Mouse (Mus musculus) heart, embryonic 13.5 days (tissue): ENCODE measurements around the gene Ankrd6. TPM values are rescaled to one million over a fixed set of nuclear protein-coding genes. Genes with fewer than 3 reads are reported as not detected.

Source experiments
- ATAC-seq: fragments of 200-750 bp; cut with Nextera tagmentation; 2 replicates; pipeline ENCODE4 v1.8.0; 2017; ENCODE audit warnings: moderate TSS enrichment; ENCODE audit not compliant: insufficient number of reproducible peaks, low FRiP score, low TSS enrichment; ENCODE audit errors: extremely low read depth
- H3K27ac ChIP-seq: fragments of 300-500 bp; sonication (generic); replicated peaks from 2 replicates; pipeline ENCODE4 v1.5.1; 2015; ENCODE audit warnings: moderate library complexity, mild to moderate bottlenecking, inconsistent platforms
- H3K27me3 ChIP-seq: fragments of 300-500 bp; sonication (generic); replicated peaks from 2 replicates; pipeline ENCODE4 v1.6.1; 2015; ENCODE audit warnings: mild to moderate bottlenecking, inconsistent platforms
- H3K36me3 ChIP-seq: fragments of 300-500 bp; sonication (generic); 2 replicates; pipeline ENCODE4 v1.6.1; 2015; ENCODE audit warnings: mild to moderate bottlenecking, inconsistent platforms
- H3K4me1 ChIP-seq: fragments of 300-500 bp; sonication (generic); 2 replicates; pipeline ENCODE4 v1.6.1; 2015; ENCODE audit warnings: inconsistent platforms
- H3K4me2 ChIP-seq: fragments of 300-500 bp; sonication (generic); 2 replicates; pipeline ENCODE4 v1.6.1; 2015; ENCODE audit warnings: inconsistent platforms, mild to moderate bottlenecking, moderate library complexity
- H3K4me3 ChIP-seq: fragments of 300-500 bp; sonication (generic); 2 replicates; pipeline ENCODE4 v1.5.1; 2015; ENCODE audit warnings: moderate library complexity, mild to moderate bottlenecking, inconsistent platforms
- H3K9ac ChIP-seq: fragments of 300-500 bp; sonication (generic); 2 replicates; pipeline ENCODE4 v1.6.1; 2015; ENCODE audit warnings: inconsistent platforms, mild to moderate bottlenecking, moderate library complexity
- H3K9me3 ChIP-seq: fragments of 300-500 bp; sonication (generic); 2 replicates; pipeline ENCODE4 v1.6.1; 2016; ENCODE audit warnings: inconsistent platforms
- WGBS: fragments of 180-500 bp; shearing (Covaris S2); methylation state at CpG from one replicate; pipeline ENCODE4 v1.1.7; 2015; ENCODE audit warnings: mixed read lengths; 5-methylcytosine and 5-hydroxymethylcytosine counted together
- polyA plus RNA-seq: library from polyadenylated mRNA; unstranded; fragments of >200 nt; fragmentation: Nextera tagmentation; extraction: Ambion mirVana; gene quantifications from 2 replicates; pipeline ENCODE4 v1.2.1, GENCODE M21; 2015

The Ankrd6 gene
- polyA plus RNA-seq, 1 experiment from 2014 or later = 4.2 TPM

DNA sequence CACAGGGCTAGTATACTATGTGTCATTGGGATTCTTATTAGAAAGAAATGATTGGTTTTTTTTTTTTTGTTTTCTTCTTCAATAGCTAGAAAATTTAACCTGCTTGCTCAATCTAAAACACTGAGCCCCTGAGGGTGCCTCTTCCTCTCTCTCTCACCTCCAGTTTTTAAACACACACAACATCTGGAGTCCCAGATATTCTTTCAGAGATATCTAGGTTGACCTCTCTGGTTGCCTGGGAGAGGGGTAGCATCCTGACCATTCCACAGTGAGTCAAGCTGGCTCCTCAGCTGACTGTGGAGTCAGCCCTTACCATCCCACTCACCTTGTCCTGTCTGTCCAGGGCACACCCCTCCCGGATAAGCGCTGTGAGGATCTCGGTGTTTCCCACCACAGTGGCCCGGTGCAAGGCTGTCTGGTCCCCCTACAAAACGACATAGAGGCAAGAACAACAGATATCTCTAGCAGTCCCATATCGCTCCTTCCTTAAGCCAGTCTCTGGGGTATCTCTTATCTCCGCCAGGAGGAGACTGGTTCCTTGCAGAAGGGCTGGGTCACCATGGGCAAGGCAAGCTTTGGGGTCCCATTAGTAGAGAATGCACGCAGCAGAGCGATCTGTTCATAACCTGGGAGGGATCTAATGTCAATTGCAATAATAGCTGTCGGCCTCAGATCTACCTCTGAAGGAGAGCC, 122.1 kb downstream of the Ankrd6 start:
- Histone ChIP-seq H3K4me2 (no peak overlapping the region), H3K4me1 (peaks cover 27% of the 10 kb centered on the region), H3K27ac (no peak overlapping the region), H3K4me3 (no peak overlapping the region), H3K27me3 (no peaks in the 10 kb centered on the region), H3K9me3 (no peaks in the 10 kb centered on the region), H3K9ac (no peak overlapping the region), H3K36me3 (no peaks in the 10 kb centered on the region)
- no peak for ATAC-seq
- WGBS = 63% methylated on average over 10 of the region's 10 CpGs

DNA sequence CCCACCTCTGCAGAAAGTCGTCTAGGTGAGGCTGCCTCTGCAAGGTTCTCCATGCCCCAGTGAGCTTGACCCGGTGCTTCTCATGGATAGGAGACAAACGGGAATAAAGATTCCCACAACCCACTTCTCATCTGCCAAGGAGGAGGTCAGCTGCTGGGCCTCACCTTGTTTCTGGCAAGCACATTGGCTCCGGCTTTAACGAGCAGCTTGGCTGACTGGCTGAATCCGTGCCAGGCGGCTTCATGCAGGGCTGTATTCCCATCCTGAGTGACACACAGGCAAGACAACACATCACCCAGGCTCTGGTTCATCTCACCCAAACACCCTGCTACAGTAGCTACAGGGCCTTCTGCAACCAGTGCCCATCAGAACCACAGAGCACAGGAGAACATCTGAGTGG, 123.7 kb downstream of the Ankrd6 start:
- WGBS = 53% methylated on average over 7 of the region's 7 CpGs
- Histone ChIP-seq H3K4me1 (peaks cover 26% of the 10 kb centered on the region), H3K4me2 (no peak overlapping the region), H3K9me3 (no peaks in the 10 kb centered on the region), H3K27me3 (no peaks in the 10 kb centered on the region), H3K27ac (no peak overlapping the region), H3K4me3 (no peak overlapping the region), H3K36me3 (no peaks in the 10 kb centered on the region), H3K9ac (no peak overlapping the region)
- ATAC-seq = no peak

DNA sequence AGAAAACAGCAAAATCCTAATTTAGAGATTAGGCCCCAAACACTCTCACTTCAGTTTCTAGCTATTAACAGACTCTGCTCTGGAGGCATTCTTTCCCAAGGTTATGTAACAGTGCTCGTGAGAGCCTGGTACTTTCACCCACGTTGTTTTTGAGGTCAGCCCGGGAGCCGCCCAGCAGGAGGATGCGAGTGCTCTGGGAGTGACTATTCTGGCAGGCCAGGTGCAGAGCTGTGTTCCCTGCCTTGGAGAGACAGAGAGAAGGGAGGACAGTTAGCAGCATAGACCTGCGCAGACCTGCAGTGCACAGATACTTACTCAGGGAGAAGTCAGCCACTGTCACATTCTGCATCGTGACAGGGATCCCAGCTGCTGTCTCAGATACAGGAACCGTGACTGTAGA, 126.4 kb downstream of the Ankrd6 start:
- 62% methylated on average over 8 of the region's 8 CpGs for WGBS
- Histone ChIP-seq H3K4me3 (no peak overlapping the region), H3K4me2 (no peak overlapping the region), H3K36me3 (0 out of 2 replicates have a peak, but pooled peaks cover 6% of the 10 kb centered on the region), H3K27ac (no peak overlapping the region), H3K4me1 (peaks cover 21% of the 10 kb centered on the region), H3K9me3 (no peaks in the 10 kb centered on the region), H3K9ac (no peak overlapping the region), H3K27me3 (no peaks in the 10 kb centered on the region)
- ATAC-seq = no peak

- no peaks in the 10 kb centered on the region for H3K27me3 ChIP-seq
- H3K4me1 ChIP-seq = no peaks in the 10 kb centered on the region
- no peak overlapping the region for H3K27ac ChIP-seq
- 0 out of 2 replicates have a peak, but pooled peaks cover 6% of the 10 kb centered on the region for H3K36me3 ChIP-seq
- no peak for ATAC-seq
- no peak overlapping the region for H3K9ac ChIP-seq
- H3K9me3 ChIP-seq = no peaks in the 10 kb centered on the region
- H3K4me3 ChIP-seq = no peak overlapping the region
- no peak overlapping the region for H3K4me2 ChIP-seq
- WGBS = 92% methylated on average over 3 of the region's 3 CpGs
Measured at GRCm38 (mm10) chr4:32820676-32821075, 130.0 kb downstream of the Ankrd6 start.

DNA sequence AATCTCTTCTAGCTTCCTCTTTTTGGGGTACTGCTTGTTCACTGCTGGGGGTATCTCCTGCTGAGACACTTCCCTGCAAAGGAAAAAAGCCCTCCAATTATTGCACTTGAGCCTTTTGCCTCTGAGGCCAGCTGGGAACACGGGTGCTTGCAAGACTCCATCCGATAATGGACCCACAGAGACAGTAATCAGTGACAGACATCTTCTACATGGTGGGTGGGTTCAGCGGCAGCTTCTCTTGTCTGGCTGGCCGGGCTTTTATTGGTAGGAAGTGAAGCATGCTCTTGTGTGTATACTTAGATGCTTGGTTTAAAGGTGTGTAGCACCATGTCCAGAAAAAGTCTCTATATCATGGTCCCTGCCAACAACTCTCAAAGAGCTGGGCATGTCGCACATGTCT, 133.2 kb downstream of the Ankrd6 start:
- no peaks in the 10 kb centered on the region for H3K4me1 ChIP-seq
- 0 out of 2 replicates have a peak, but pooled peaks cover 6% of the 10 kb centered on the region for H3K36me3 ChIP-seq
- ATAC-seq = no peak
- no peak overlapping the region for H3K27ac ChIP-seq
- no peaks in the 10 kb centered on the region for H3K9me3 ChIP-seq
- WGBS = 69% methylated on average over 5 of the region's 5 CpGs
- H3K9ac ChIP-seq = no peak overlapping the region
- no peak overlapping the region for H3K4me2 ChIP-seq
- H3K4me3 ChIP-seq = no peak overlapping the region
- no peaks in the 10 kb centered on the region for H3K27me3 ChIP-seq

DNA sequence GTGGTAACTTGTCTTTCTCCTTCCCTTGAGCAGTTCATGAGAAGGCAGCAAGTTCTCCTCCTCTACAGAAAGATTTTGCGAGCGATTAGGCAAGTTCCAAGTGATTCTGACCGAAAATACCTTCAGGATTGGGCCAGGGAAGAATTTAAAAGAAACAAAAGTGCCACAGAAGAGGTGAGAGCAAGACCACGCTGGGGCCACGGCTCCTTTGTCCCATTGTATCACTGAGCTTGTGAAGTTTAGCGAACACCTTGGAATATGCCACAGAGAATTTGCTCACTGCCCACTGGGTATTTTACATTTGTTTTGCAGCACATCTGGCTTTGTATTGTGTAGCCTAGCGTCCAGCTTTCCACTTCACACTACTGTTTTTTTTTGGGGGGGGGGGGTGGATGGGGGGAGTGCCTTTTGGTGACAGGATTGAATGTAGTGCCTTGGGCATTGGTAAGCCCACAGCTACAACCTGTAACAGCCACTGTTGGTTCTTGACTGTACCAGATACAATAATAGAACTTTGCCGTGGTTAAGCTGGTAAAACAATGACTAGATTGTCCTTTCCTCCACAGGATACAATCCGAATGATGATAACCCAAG, 150.0 kb downstream of the Ankrd6 start:
- 11% methylated on average over 9 of the region's 9 CpGs for WGBS
- H3K4me1 ChIP-seq = peaks cover 11% of the 10 kb centered on the region
- H3K9me3 ChIP-seq = no peaks in the 10 kb centered on the region
- H3K4me3 ChIP-seq = peak overlapping the region; percentile 88
- peak overlapping the region; percentile 99 for H3K27ac ChIP-seq
- H3K4me2 ChIP-seq = peak overlapping the region; percentile 83
- H3K36me3 ChIP-seq = peaks cover 13% of the 10 kb centered on the region
- H3K9ac ChIP-seq = peak overlapping the region; percentile 93
- ATAC-seq = no peak
- H3K27me3 ChIP-seq = no peaks in the 10 kb centered on the region

DNA sequence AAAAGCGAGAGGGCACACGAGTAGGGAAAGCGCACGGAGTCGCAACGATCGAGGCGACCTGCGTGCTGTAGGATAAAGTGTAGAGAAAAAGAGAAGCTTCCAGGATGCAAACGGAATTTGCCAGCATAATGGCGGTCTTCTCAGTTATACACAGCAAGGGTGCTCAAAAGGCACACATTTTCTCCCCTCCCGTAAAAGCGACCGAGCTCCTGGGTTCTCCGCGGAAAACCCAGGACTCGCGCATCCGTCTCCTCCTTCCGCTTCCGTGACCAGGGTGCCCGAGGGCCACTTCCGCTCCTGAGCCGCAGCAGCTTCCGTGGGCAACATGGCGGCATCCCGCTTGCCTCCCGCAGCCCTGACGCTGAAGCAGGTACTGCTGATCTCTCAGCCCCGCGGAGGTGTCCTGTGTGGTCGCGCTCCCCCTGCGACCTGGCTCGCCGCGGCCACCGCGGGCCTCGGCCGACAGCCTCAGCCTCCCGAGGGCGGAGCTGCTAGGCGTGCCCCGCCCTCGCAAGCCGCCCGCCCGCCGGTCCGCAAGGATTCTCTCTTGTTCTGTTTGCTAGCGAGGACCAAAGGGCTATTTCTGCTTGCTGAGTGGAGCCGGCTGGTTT, 150.6 kb downstream of the Ankrd6 start, which contains the start of gene Lyrm2:
Gene Lyrm2 (plus strand): TSS at position 288 of the 611 bp plus-strand sequence.
- Histone ChIP-seq H3K9ac (peak within 1 kb of the TSS; percentile 93), H3K27ac (peak within 1 kb of the TSS; percentile 99), H3K27me3 (no peaks in the 10 kb centered on the region), H3K36me3 (peaks cover 12% of the 10 kb centered on the region), H3K4me3 (peak within 1 kb of the TSS; percentile 88), H3K4me2 (peak within 1 kb of the TSS; percentile 83), H3K9me3 (no peaks in the 10 kb centered on the region), H3K4me1 (peaks cover 11% of the 10 kb centered on the region)
- peak; percentile 73 for ATAC-seq
- WGBS = under 1% methylated on average over 53 of the region's 53 CpGs

DNA sequence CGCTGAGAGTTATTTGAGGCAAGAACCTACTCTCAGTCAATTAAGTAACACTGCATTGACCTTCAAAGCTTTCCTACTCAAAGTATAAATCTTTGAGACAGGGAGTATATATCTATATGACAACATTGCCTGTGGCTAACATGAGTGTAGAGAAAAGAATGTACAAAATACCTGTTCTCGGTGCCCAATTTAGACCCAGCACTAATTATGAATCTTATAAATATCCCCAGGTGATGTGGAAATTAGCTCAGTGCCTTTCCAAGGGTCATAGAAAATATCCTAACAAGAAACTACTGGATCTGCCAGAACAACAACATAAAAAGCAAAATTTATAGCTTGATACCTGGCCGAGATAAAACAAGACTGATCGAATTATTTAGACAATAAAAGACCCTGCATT, 151.7 kb downstream of the Ankrd6 start:
- 96% methylated on average over 4 of the region's 4 CpGs for WGBS
- Histone ChIP-seq H3K9ac (no peak overlapping the region), H3K4me3 (no peak overlapping the region), H3K36me3 (peaks cover 12% of the 10 kb centered on the region), H3K4me2 (no peak overlapping the region), H3K4me1 (peaks cover 11% of the 10 kb centered on the region), H3K27ac (no peak overlapping the region), H3K27me3 (no peaks in the 10 kb centered on the region), H3K9me3 (no peaks in the 10 kb centered on the region)
- ATAC-seq = no peak

DNA sequence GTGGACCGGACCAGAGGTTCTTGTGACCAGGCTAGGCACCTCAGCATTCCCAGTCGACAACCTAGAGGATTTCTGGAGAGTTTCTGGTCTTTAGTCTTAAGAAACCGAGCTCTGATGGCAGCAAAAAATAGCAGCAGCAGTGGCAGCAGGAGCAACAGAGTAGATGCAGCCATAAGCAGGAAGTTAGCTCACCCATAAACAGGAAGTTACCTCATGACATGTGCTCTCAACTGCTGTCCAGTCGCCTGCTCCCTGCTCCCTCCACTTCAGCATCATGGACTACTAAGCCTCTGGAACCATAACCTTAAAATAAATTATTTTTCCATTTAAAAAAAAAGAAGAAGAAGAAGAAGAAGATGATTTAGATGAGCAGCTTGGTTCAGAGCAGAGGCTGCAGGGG, 161.6 kb downstream of the Ankrd6 start:
- Histone ChIP-seq H3K9ac (no peak overlapping the region), H3K4me2 (no peak overlapping the region), H3K27ac (no peak overlapping the region), H3K4me1 (no peaks in the 10 kb centered on the region), H3K9me3 (0 out of 2 replicates have a peak, but pooled peaks cover 3% of the 10 kb centered on the region), H3K27me3 (no peaks in the 10 kb centered on the region), H3K4me3 (no peak overlapping the region), H3K36me3 (no peaks in the 10 kb centered on the region)
- WGBS = 81% methylated on average over 4 of the region's 4 CpGs
- ATAC-seq = no peak

DNA sequence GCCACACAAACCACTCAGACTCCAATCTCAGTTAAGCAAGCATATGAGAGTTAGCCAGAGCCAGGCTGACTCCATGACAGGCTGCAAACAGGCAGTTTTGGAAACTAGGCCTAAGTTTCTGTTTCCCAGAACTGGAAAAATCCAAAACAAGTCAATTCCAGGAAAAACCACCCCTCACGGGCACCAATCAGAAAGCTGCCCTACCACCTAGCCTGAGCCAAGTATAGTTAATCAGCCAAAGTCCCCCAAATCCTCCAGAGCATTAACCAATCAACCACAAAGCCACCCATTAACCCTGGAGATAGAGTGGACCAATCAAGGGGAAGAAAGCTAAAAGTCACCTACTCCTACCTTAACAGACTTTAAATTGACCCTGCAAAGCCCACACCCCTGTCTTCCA, 163.5 kb downstream of the Ankrd6 start:
- Histone ChIP-seq H3K9me3 (peaks cover 3% of the 10 kb centered on the region; the same call in 1 of the 2 replicates), H3K27me3 (no peaks in the 10 kb centered on the region), H3K27ac (no peak overlapping the region), H3K4me2 (no peak overlapping the region), H3K36me3 (no peaks in the 10 kb centered on the region), H3K4me1 (no peaks in the 10 kb centered on the region), H3K4me3 (no peak overlapping the region), H3K9ac (no peak overlapping the region)
- WGBS = 82% methylated on average over 1 of the region's 1 CpGs
- ATAC-seq = no peak

DNA sequence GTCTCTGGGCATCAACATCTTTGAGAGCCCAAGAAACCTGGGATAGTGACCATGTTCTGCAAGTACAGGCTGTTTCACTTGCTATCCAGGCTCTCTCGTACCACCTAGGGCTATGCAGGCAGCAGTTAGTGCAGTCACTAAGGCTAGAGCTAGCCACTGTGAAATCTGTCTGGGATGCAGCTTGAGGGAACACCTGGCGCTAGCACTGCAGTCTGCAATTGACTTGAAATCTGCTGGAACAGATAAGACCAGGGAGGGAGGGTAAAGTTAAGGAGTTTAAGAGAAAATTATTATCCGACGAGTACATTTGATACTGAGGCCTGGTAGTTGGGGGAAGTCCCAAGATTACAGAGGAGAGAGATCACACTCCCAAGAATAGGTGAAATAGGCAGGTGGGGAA, 170.6 kb downstream of the Ankrd6 start:
- H3K4me1 ChIP-seq = no peaks in the 10 kb centered on the region
- H3K36me3 ChIP-seq = peaks cover 43% of the 10 kb centered on the region
- no peak overlapping the region for H3K4me3 ChIP-seq
- no peak overlapping the region for H3K27ac ChIP-seq
- peaks cover 6% of the 10 kb centered on the region; the same call in 1 of the 2 replicates for H3K9me3 ChIP-seq
- H3K27me3 ChIP-seq = no peaks in the 10 kb centered on the region
- H3K9ac ChIP-seq = no peak overlapping the region
- no peak for ATAC-seq
- WGBS = 90% methylated on average over 4 of the region's 4 CpGs
- H3K4me2 ChIP-seq = no peak overlapping the region
